Mouse (Mus musculus) granulocyte monocyte progenitor cell, adult 5-6 weeks (primary cell): ENCODE results near the gene Nxnl2. TPM values are rescaled to one million over a fixed set of nuclear protein-coding genes. Genes with fewer than 3 reads are reported as not detected.
A peak's percentile ranks its signal among the peaks of the same experiment; 100 is the strongest.

Experiments
- ATAC-seq: replicated peaks from 2 replicates; pipeline ENCODE4 v1.8.0; 2016; ENCODE audit warnings: mild to moderate bottlenecking, moderate TSS enrichment, inconsistent platforms; ENCODE audit not compliant: poor library complexity, severe bottlenecking
- total RNA-seq, 2 experiments: library from RNA; stranded (forward) in 1 of 2; stranded (reverse) in 1 of 2; fragments of 200-712, 200-1000 nt in 1 of 2; fragments of >200 nt in 1 of 2; fragmentation: Nextera tagmentation in 1 of 2; gene quantifications; 2 replicates each; pipeline ENCODE4 v1.2.3; 2014 to 2017

The Nxnl2 gene
- total RNA-seq (2014; fragmentation: Nextera tagmentation) (not detected in 2 replicates), total RNA-seq (2017) (not detected in 2 replicates)

GRCm38 (mm10) chr13:51170691-51171680 lies at the start of gene Nxnl2:
Nxnl2 (plus strand) TSS chr13:51171022.
- ATAC-seq = peak; percentile 78

DNA sequence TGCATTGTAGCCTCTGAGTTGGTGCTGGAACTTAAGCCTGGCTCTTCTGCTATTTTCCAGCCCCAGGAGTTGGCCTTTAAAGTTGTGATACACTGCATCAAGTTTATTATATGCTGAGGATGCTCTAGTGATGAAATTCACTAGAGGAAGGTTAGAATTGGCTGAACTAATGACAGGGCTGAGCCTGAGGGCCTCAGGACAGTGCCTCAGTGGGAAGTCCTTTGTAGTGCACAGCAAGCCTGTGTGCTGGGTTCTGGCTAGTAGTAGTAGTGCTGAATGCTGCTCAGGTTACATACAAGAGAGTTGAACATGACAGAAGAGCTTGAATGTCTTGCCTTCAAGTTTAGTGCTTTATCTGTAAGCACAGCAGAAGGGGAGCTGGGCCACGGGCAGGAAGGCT lies 48.9 kb upstream of the Nxnl2 start:
- ATAC-seq = no peak

DNA sequence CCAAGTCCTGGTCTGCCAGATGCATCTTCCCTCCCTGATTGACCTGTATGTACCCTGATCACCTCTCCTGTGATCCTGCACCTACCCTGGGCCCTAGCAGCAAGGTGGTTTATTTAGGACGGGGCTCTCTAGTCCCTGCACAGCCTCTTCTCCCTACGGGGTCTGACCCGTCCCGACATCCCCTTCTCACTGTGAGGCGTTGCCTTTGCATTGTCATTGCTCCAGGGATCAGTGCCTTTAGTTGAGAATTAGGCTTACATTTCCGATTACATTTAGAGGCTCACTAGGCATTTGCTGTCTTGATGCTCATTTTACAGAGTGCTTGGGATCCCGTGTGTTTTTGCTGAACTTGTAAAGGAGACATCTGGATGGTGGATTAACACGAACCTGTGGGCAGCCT lies 48.1 kb upstream of the Nxnl2 start:
- no peak for ATAC-seq

DNA sequence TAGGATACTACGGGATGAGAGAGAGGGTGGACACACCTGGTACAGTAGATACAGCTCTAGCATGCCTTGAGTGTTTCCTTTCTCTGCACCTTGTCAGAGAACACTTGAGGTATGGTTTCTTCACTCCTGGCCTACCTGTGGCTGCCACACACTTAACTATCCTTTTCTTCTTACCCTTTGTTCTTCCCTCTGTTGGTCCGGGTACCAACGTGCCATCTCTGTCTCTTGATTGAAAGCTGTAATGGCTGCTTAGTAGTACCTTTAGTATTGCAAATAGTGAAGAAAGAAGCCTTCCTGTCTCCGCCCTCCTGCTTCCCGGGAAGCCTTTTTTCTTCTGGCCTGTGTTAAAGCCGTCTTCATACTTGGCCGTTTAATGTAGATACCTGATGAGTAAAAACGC lies 45.5 kb upstream of the Nxnl2 start:
- no peak for ATAC-seq

GRCm38 (mm10) chr13:51127906-51128305 lies 42.9 kb upstream of the Nxnl2 start:
- ATAC-seq = peak; percentile 59

- no peak for ATAC-seq
These were observed 42.4 kb upstream of the Nxnl2 start for GRCm38 (mm10) chr13:51128417-51128816.

GRCm38 (mm10) chr13:51131179-51131578 lies 39.6 kb upstream of the Nxnl2 start:
- peak; percentile 20 for ATAC-seq

- peak; percentile 92 for ATAC-seq
These were observed 34.5 kb upstream of the Nxnl2 start for GRCm38 (mm10) chr13:51136315-51136714.

DNA sequence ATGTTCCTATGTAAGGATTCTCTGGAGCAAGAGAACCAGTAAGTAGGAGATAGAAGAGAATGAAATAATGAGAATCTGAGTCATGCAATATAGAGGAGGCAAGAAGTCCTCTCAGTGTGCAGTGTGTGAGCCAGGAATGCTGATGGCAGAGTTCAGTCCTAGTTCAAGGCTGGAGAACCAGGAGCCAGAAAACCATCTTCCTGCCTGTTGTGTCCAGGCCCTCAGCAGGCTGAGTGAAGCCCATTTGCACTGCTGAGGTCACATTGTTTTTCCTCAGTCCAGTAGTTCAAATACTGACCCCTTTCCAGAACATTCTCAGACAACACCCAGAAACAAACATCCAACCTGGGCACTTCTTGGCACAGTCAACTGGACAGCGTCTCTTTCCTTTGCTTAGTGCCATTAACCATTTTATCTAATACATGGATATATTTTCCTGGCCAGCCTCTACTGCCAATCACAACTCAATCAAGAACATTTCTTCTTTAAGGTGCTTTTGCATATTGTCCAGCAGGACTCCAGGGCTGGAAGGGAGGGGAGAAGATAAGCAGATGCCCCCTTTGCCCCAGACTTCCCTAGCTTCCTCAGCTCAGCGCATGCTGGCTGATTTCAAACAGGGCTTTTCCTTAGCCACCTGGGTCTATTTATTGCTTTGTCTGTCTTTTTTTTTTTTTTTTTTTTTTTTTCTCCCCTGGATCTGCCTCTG lies 33.7 kb upstream of the Nxnl2 start:
- no peak for ATAC-seq

DNA sequence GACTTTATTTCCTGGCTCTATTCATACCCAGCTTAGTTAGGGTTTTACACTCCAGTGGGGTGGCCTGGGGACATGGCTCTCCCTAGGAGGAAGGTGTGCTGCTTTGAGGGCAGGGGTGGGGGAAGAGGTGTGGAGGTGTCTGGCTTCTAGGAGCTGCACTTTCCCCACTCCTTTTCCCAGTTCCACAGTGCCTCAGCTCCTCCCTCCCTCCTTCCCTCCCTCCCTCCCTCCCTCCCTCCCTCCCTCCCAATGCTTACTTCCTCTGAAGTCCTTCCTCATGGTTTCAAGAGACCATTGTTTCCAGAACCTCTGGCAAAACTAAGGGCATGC lies 33.2 kb upstream of the Nxnl2 start:
- ATAC-seq = peak; percentile 40

GRCm38 (mm10) chr13:51147106-51147505 lies 23.7 kb upstream of the Nxnl2 start:
- ATAC-seq = no peak

GRCm38 (mm10) chr13:51152966-51153669 lies 17.7 kb upstream of the Nxnl2 start:
- no peak for ATAC-seq

DNA sequence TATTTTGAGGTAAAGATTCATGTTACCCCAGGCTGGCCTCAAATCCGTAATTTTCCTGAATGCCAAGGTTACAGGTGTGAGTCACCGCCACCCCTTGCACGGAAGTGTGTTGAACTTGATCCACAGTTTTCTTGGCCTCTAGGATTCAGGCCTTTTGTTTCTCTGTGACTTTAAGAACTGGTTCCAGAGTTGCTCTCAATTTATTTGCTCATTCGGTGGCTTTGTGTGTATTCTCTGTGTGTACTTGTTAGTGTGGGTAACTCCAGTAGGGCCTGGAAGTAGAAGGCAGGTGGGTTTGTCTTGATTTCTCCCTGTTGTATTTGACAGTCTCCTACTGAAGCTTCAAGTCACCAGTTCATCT lies 17.2 kb upstream of the Nxnl2 start:
- no peak for ATAC-seq

GRCm38 (mm10) chr13:51155178-51156013 lies 15.4 kb upstream of the Nxnl2 start:
- ATAC-seq = no peak

GRCm38 (mm10) chr13:51156014-51156386 lies 14.8 kb upstream of the Nxnl2 start:
- no peak for ATAC-seq

GRCm38 (mm10) chr13:51157291-51157690 lies 13.5 kb upstream of the Nxnl2 start:
- no peak for ATAC-seq

DNA sequence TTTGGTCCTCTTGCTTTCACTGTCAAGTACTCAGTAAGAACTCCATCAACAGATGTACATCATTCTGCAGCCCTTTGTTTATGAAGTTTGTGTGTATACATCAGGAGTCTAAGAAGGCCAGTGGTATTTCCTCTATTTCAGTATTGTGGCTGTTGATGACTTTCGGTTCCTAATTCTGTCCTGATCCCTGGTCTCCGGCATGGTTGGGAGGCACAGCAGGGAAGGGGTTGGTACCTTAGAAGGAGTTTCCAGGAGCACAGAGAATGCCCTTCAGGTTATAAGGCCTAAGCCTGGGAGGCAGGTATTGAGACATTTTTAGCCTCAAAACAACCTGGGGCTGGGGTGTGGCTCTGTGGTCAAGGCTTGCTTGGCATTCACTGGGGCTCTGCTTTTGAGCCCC lies 9.2 kb upstream of the Nxnl2 start:
- peak; percentile 92 for ATAC-seq

GRCm38 (mm10) chr13:51162246-51162645 lies 8.6 kb upstream of the Nxnl2 start:
- ATAC-seq = no peak

GRCm38 (mm10) chr13:51166711-51167110 lies 4.1 kb upstream of the Nxnl2 start:
- no peak for ATAC-seq

DNA sequence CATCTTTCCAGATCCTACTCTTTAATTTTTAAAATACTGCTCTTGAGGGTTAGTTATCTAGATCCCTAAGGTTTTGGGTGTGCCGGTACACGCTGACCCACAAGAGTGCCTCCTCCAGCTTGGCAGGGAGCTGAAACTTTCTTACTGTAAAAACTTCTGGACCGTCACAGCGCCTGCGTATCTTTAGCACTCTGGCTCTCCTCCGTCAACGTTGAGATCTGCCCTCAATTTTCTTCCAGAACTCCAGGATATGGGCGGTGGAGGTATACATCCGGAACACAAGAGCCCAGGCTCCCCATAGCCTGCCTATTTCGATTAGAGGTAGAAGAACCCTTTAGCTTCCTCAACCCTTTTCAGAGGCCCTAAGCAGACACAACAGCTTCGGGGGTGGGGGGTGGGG lies 607 bp upstream of the Nxnl2 start:
- ATAC-seq = no peak
